Mouse (Mus musculus): ENCODE measurements at regions not wholly inside any gene's neighbourhood (a gene's known extent, or its start where the extent isn't known, plus 50 kb on each side); places are given as distances from the start of the nearest gene placed in this dataset.

DNA sequence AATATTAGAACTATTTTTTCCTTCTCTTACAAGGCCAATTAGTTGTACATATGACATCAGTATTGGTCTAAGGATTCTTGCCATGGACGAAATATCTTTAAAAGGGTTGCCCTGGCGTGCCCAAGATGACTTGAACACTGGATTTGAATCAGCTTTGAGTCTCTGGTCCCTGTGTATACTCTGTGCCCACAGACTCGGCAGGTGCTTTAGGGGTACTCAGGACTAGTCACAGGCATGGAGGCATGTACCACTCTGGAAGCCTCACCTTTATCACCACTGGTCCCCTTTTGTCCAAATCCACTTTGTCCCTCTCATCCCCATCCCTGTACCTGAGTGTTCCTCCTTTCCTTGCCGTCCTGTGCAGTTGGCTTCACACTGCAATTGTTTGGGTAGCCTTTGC is 750.3 kb upstream of the Car8 start:
- no peaks in the 10 kb centered on the region for H3K27me3 ChIP-seq (ENCODE audit: control insufficient read depth, insufficient read depth, low read length)
- H3K27ac ChIP-seq = no peak overlapping the region
- DNase-seq (ENCODE audit: low spot score) = no peak
- no peak overlapping the region for H3K4me3 ChIP-seq (replicated peaks; ENCODE audit: low read length)
- peaks cover 18% of the 10 kb centered on the region for H3K4me1 ChIP-seq (replicated peaks; ENCODE audit: control insufficient read depth, insufficient read depth, low read length)
- H3K9me3 ChIP-seq (ENCODE audit: control insufficient read depth, low read length) = no peaks in the 10 kb centered on the region
- H3K36me3 ChIP-seq (replicated peaks; ENCODE audit: control insufficient read depth, insufficient read depth) = no peaks in the 10 kb centered on the region
- H3K9ac ChIP-seq = no peak overlapping the region
- 88% methylated on average over 4 of the region's 4 CpGs for WGBS
- no peak for ATAC-seq (ENCODE audit: low FRiP score)
- no peak overlapping the region for H3K4me2 ChIP-seq (replicated peaks)

DNA sequence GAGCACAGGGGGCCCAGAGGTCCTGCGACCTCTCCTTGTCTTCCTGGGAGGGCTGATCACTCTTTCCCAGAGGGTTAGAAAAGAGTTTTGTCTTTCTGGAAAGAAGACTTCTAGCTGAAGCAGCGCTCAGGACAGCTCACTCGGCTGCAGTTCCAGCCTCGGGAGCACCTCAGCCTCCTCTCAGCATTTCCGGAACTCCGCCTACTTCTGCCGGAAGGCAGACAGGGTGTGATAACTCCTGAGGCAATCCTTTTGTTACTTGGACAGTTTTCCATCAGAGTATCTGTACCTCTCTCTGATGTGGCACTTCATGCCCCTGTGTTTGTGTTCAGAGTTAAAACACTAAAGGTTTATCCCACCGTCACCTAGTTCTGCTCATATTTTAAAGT is 749.5 kb upstream of the Car8 start:
- 48% methylated on average over 8 of the region's 8 CpGs for WGBS
- Histone ChIP-seq H3K9me3 (ENCODE audit: control insufficient read depth, low read length) (no peaks in the 10 kb centered on the region), H3K4me2 (replicated peaks) (no peak overlapping the region), H3K9ac (no peak overlapping the region), H3K4me1 (replicated peaks; ENCODE audit: control insufficient read depth, insufficient read depth, low read length) (peaks cover 18% of the 10 kb centered on the region), H3K27ac (no peak overlapping the region), H3K27me3 (ENCODE audit: control insufficient read depth, insufficient read depth, low read length) (no peaks in the 10 kb centered on the region), H3K36me3 (replicated peaks; ENCODE audit: control insufficient read depth, insufficient read depth) (no peaks in the 10 kb centered on the region), H3K4me3 (replicated peaks; ENCODE audit: low read length) (no peak overlapping the region)
- ATAC-seq (ENCODE audit: low FRiP score) = no peak
- no peak for DNase-seq (ENCODE audit: low spot score)

DNA sequence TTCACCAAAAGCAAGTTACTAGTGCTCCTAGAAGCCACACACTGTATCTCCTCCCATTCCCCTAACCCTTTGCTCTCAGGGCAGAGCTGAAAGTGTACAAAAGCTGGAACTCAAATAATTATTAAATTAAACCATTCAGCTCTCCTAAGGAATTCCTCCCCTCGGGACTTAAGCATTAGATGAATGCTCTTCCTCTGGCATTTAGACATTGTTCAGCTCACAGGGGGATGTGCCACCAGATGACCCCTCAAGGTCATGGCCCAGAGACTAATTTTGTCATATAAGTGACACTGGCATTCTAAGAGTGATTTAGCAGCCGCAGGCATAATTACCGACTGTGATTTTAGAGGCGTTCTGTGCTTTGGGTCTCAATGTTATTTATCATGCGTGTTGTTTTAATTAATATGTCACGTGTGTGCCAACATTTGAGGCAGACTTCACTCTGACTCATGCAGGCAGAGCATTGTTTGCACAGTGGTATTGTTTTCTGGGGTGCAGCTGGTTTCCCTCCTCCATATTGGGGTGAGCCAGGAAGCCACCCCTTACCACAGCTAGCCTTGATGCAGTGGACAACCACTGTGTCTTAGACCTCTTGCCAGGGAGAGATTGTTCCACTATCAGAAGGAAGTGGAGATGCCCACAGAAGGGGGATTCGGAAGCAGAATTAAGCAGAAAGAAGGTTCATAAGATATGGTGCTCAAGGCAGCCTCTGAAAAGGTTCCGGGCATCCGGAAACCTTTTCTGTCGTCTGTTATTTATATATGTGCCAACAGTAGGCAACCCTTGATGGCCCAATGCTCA is 748.9 kb upstream of the Car8 start:
- Histone ChIP-seq H3K27ac (no peak overlapping the region), H3K27me3 (ENCODE audit: control insufficient read depth, insufficient read depth, low read length) (no peaks in the 10 kb centered on the region), H3K9me3 (ENCODE audit: control insufficient read depth, low read length) (no peaks in the 10 kb centered on the region), H3K4me1 (replicated peaks; ENCODE audit: control insufficient read depth, insufficient read depth, low read length) (peaks cover 18% of the 10 kb centered on the region), H3K36me3 (replicated peaks; ENCODE audit: control insufficient read depth, insufficient read depth) (no peaks in the 10 kb centered on the region), H3K4me3 (replicated peaks; ENCODE audit: low read length) (no peak overlapping the region), H3K4me2 (replicated peaks) (no peak overlapping the region), H3K9ac (no peak overlapping the region)
- DNase-seq (ENCODE audit: low spot score) (no peak), ATAC-seq (ENCODE audit: low FRiP score) (peak; percentile 38; the same call in 1 of the 2 replicates)
- WGBS = 34% methylated on average over 10 of the region's 10 CpGs

DNA sequence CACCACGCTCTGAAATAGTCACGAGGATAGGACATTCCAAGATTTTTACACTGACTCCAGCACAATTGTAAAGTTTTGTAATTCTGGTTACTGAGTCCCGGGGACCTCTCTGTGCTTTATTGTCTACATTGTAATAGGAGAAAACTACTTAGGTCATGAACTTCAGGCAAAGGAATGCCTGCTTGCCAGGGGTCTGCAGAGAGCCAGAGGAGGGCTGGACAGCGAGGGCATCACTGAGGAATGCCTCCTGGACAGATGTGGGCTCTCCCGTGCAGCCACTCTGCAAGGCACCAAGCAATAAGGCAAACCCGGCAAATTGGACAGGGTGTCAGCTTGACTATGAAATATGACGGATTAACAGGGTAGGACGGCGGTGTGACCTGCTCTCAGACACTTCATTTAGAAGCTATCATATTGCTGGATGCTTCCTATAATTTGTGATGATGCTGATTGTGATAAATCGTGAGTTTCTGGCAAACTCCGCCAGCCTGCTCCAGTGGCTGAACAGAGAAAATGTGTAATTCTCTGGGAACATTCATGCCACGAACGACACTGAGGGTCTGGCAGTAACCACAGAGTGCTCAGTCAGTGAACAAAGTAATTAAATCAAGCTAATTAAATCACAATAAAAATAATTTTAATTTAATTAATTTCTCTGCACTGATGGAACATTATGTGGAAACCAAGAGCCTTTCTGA is 747.7 kb upstream of the Car8 start:
- no peak overlapping the region for H3K4me2 ChIP-seq (replicated peaks)
- 29% methylated on average over 13 of the region's 13 CpGs for WGBS
- no peaks in the 10 kb centered on the region for H3K27me3 ChIP-seq (ENCODE audit: control insufficient read depth, insufficient read depth, low read length)
- DNase-seq (ENCODE audit: low spot score) (no peak), ATAC-seq (ENCODE audit: low FRiP score) (peak; percentile 35; the same call in 1 of the 2 replicates)
- H3K4me1 ChIP-seq (replicated peaks; ENCODE audit: control insufficient read depth, insufficient read depth, low read length) = peaks cover 18% of the 10 kb centered on the region
- H3K36me3 ChIP-seq (replicated peaks; ENCODE audit: control insufficient read depth, insufficient read depth) = no peaks in the 10 kb centered on the region
- no peak overlapping the region for H3K27ac ChIP-seq
- H3K4me3 ChIP-seq (replicated peaks; ENCODE audit: low read length) = no peak overlapping the region
- no peak overlapping the region for H3K9ac ChIP-seq
- H3K9me3 ChIP-seq (ENCODE audit: control insufficient read depth, low read length) = no peaks in the 10 kb centered on the region

DNA sequence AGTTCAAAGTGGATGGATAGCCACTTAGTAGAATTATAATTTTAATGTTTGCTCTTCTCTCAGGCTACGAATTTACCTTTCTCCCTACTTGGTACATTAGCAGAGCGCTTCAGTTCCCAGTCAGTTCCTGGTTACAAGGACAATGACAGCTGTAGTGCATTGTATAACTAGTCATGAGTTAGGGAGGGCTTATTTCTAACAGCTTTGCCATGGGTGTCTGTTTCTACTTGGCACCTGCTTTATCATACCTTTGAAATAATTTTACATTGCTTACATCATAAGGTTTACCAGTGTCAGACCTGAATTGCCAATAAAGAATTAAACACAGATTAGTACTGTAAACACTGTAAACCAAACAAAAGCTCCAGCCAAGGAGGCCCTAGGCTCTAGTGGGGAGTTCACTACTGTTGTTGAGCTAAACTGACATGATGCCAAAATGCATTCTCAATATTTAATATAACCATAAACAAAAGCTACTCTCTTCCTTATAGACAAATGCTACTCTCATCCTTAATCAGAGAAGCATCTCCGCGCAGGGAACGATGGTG is 745.3 kb upstream of the Car8 start:
- no peak overlapping the region for H3K4me3 ChIP-seq (replicated peaks; ENCODE audit: low read length)
- no peak overlapping the region for H3K27ac ChIP-seq
- peaks cover 18% of the 10 kb centered on the region for H3K4me1 ChIP-seq (replicated peaks; ENCODE audit: control insufficient read depth, insufficient read depth, low read length)
- H3K4me2 ChIP-seq (replicated peaks) = no peak overlapping the region
- ATAC-seq (ENCODE audit: low FRiP score) (no peak), DNase-seq (ENCODE audit: low spot score) (no peak)
- no peaks in the 10 kb centered on the region for H3K9me3 ChIP-seq (ENCODE audit: control insufficient read depth, low read length)
- H3K27me3 ChIP-seq (ENCODE audit: control insufficient read depth, insufficient read depth, low read length) = no peaks in the 10 kb centered on the region
- WGBS = 95% methylated on average over 5 of the region's 5 CpGs
- H3K36me3 ChIP-seq (replicated peaks; ENCODE audit: control insufficient read depth, insufficient read depth) = no peaks in the 10 kb centered on the region
- H3K9ac ChIP-seq = no peak overlapping the region

DNA sequence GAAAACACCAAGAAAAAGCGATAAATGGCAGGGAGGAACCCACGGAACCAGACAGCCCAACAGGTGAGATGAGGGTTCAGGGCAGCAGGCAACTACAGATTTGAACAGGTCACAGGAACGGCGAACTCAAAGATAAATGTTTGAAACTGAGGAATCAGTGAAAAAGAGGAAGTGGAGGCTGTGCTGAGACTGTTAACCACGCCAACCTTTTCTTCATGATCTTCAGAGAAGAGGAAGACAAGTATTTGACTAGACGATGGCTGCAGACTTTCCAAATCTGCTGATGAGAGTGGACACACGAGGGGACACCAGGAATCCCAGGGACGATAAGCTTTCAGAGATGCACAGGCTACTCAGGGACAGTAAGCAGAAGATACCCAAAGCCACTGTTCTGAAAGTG is 740.1 kb upstream of the Car8 start:
- 90% methylated on average over 8 of the region's 8 CpGs for WGBS
- Histone ChIP-seq H3K4me3 (replicated peaks; ENCODE audit: low read length) (no peak overlapping the region), H3K9ac (no peak overlapping the region), H3K36me3 (replicated peaks; ENCODE audit: control insufficient read depth, insufficient read depth) (no peaks in the 10 kb centered on the region), H3K4me2 (replicated peaks) (no peak overlapping the region), H3K9me3 (ENCODE audit: control insufficient read depth, low read length) (no peaks in the 10 kb centered on the region), H3K27me3 (ENCODE audit: control insufficient read depth, insufficient read depth, low read length) (no peaks in the 10 kb centered on the region), H3K27ac (no peak overlapping the region), H3K4me1 (replicated peaks; ENCODE audit: control insufficient read depth, insufficient read depth, low read length) (no peaks in the 10 kb centered on the region)
- DNase-seq (ENCODE audit: low spot score) = no peak
- ATAC-seq (ENCODE audit: low FRiP score) = no peak

DNA sequence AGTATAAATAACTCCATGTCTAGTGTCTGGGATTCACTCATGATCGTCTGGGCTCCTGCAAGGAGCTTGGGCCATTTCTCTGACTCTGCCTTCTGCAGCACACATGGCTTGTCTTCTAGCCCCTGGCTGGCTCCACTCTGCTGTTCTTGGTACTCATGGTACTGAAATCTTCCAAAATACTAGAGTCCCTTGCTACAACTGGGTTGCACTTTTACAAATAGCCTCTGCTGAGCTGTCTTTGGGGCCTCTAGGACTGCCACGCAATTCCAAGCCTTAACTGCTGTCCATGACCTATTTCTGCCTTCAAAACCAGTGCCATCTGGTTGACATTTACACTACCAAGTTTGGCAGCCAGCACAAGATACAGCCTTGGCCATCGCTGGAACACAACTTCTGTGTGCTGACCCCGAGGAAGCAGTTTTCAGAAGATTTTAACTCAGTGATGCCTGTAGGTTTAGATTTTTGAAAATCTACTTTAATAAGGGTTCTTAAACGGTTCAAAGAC is 731.2 kb upstream of the Car8 start:
- ATAC-seq (ENCODE audit: low FRiP score) = no peak
- Histone ChIP-seq H3K4me2 (replicated peaks) (no peak overlapping the region), H3K27ac (no peak overlapping the region), H3K4me1 (replicated peaks; ENCODE audit: control insufficient read depth, insufficient read depth, low read length) (no peaks in the 10 kb centered on the region), H3K4me3 (replicated peaks; ENCODE audit: low read length) (no peak overlapping the region), H3K36me3 (replicated peaks; ENCODE audit: control insufficient read depth, insufficient read depth) (no peaks in the 10 kb centered on the region), H3K9ac (no peak overlapping the region), H3K9me3 (ENCODE audit: control insufficient read depth, low read length) (peaks cover 11% of the 10 kb centered on the region; the same call in 1 of the 2 replicates), H3K27me3 (ENCODE audit: control insufficient read depth, insufficient read depth, low read length) (no peaks in the 10 kb centered on the region)
- no peak for DNase-seq (ENCODE audit: low spot score)
- WGBS = 87% methylated on average over 5 of the region's 5 CpGs

DNA sequence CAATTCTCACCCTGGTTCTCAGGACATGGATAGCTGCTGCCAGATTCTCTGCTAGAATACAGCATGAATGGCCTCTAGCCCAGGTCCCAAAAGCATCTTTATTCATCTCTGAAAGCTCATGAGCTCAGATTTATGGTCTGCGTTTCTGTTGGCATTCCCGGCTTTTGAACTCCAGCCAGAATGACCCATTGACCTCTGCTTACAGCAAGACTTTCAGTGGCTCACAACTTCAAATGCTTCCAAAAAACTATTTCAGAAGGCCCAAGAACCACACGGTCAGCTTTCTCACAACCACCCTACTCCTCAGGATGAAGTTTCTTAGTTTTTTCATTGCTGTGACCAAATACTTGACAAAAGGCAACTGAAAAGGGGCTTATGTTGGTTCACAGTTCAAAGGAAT is 729.9 kb upstream of the Car8 start:
- Histone ChIP-seq H3K27me3 (ENCODE audit: control insufficient read depth, insufficient read depth, low read length) (no peaks in the 10 kb centered on the region), H3K9ac (no peak overlapping the region), H3K9me3 (ENCODE audit: control insufficient read depth, low read length) (peaks cover 10% of the 10 kb centered on the region; the same call in 1 of the 2 replicates), H3K4me2 (replicated peaks) (no peak overlapping the region), H3K36me3 (replicated peaks; ENCODE audit: control insufficient read depth, insufficient read depth) (no peaks in the 10 kb centered on the region), H3K4me1 (replicated peaks; ENCODE audit: control insufficient read depth, insufficient read depth, low read length) (no peaks in the 10 kb centered on the region), H3K4me3 (replicated peaks; ENCODE audit: low read length) (no peak overlapping the region), H3K27ac (no peak overlapping the region)
- WGBS = 25% methylated on average over 3 of the region's 3 CpGs
- DNase-seq (ENCODE audit: low spot score) = no peak
- ATAC-seq (ENCODE audit: low FRiP score) = no peak

DNA sequence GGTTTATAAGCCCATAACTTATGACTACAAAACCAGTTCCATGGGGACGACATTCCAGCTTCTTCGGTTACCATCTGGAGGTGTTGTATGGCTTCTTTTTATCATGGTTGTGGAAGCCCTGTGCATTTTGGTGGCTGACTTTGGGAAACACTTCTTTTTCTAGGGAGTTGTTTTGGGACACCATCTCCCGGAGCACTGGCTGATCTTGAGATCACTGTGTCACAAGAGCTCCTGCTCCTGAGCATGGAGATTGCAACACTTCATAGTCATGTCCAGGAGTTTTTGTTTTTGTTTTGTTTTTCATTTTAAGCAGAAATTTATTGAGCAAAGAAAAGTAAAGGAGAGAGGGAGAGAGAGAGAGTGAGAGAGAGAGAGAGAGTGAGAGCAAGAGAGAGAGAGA is 729.1 kb upstream of the Car8 start:
- H3K27me3 ChIP-seq (ENCODE audit: control insufficient read depth, insufficient read depth, low read length) = no peaks in the 10 kb centered on the region
- H3K4me1 ChIP-seq (replicated peaks; ENCODE audit: control insufficient read depth, insufficient read depth, low read length) = no peaks in the 10 kb centered on the region
- DNase-seq (ENCODE audit: low spot score) (no peak), ATAC-seq (ENCODE audit: low FRiP score) (no peak)
- no peak overlapping the region for H3K4me2 ChIP-seq (replicated peaks)
- H3K36me3 ChIP-seq (replicated peaks; ENCODE audit: control insufficient read depth, insufficient read depth) = no peaks in the 10 kb centered on the region
- H3K4me3 ChIP-seq (replicated peaks; ENCODE audit: low read length) = no peak overlapping the region
- 90% methylated on average over 3 of the region's 3 CpGs for WGBS
- 0 out of 2 replicates have a peak, but pooled peaks cover 2% of the 10 kb centered on the region for H3K9me3 ChIP-seq (ENCODE audit: control insufficient read depth, low read length)
- no peak overlapping the region for H3K9ac ChIP-seq
- H3K27ac ChIP-seq = no peak overlapping the region

All from hindbrain, embryonic 14.5 days (tissue).